Mouse (Mus musculus) spleen, adult 2 months (tissue): ENCODE data around the gene Hist1h1t.

Experiments used
- CTCF ChIP-seq: fragments of 200-500 bp; IDR thresholded peaks from 2 replicates; pipeline ENCODE4 v1.5.1; 2011; ENCODE audit warnings: mild to moderate bottlenecking, inconsistent platforms; ENCODE audit not compliant: insufficient read depth, insufficient read length, insufficient replicate concordance; ENCODE audit errors: extremely low read depth
- POLR2A ChIP-seq: fragments of 200-500 bp; IDR thresholded peaks from 2 replicates; pipeline ENCODE4 v1.6.1; 2011; ENCODE audit warnings: low read depth, low read length, inconsistent platforms

DNA sequence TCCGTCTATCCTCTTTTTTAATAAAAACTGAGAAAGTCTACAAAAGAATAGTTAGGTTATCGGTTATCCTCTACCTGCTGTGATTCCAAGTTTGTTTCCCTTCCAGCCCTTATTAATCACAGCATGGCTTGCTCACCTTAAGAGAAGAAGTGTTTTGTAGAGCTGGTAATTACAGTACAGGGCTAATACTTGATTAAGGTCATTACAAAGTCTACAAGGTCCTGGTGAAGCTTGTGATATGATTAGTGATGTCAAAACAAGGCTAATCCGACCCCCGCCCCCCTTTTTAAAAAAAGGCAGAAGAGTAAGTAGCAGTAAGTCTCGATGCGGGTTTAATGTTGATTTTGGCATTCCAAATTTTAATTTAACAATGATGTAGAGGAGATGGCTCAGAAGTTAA lies 3.4 kb downstream of the Hist1h1t start:
- TF ChIP-seq POLR2A (no peak), CTCF (no peak)
